Mouse (Mus musculus): ENCODE measurements around the gene Olfr1504. TPM values are rescaled to one million over a fixed set of nuclear protein-coding genes. Genes with fewer than 3 reads are reported as not detected.
"Not testable (repeated sequence)": the region's sequence is repeated elsewhere in the genome, so short reads cannot be mapped to it uniquely, and the experiment has no call there.

Gene Olfr1504
- polyA plus RNA-seq (2015; fragmentation: Nextera tagmentation; extraction: Ambion mirVana) = not detected in 2 replicates

DNA sequence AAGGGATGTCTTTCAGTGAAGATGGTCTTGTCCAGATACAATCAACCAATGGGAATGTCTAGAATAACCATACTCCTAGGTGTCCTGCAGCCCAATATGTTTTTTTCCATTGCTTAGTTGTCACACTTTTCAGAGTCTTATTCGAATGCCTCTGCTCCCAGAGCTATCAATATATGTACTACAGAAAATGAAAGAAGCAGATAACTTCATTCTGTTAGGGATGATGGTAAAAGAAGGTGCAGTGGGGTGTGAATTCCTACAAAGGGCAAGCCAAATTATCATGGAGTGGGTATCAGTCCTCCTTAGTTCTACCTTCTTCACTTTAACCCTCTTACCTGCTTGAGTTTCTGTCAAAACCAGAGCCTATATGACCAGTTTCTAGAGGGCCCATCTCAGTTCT, at the start of gene Olfr1504:
TSS of gene Olfr1504 (minus strand) at position 101 of the 400 bp plus-strand sequence.
- H3K4me2 ChIP-seq (ENCODE audit: low read depth, low read length) = no peak within 1 kb of the TSS
- H3K4me3 ChIP-seq (ENCODE audit: low read depth, low read length) = no peak within 1 kb of the TSS
- TF ChIP-seq EP300 (IDR thresholded peaks at IDR 0.05; ENCODE audit: low read depth) (no peak), CTCF (IDR thresholded peaks at IDR 0.05; ENCODE audit: low read depth) (no peak)
- ATAC-seq (no peak), DNase-seq (no peak)
- H3K27ac ChIP-seq (ENCODE audit: low read depth) = no peak within 1 kb of the TSS
- H3K27me3 ChIP-seq (ENCODE audit: insufficient read depth, low read length) = no peaks in the 10 kb centered on the region
- H3K9me3 ChIP-seq (ENCODE audit: low read length) = no peaks in the 10 kb centered on the region
- WGBS (ENCODE audit: insufficient replicate concordance) = 39% methylated on average over 1 of the region's 1 CpGs
- no peak within 1 kb of the TSS for H3K9ac ChIP-seq (replicated peaks)
- no peaks in the 10 kb centered on the region for H3K4me1 ChIP-seq (ENCODE audit: insufficient read depth)
- H3K36me3 ChIP-seq (replicated peaks; ENCODE audit: insufficient read depth, low read length) = no peaks in the 10 kb centered on the region

- Histone ChIP-seq H3K4me1 (ENCODE audit: insufficient read depth) (no peaks in the 10 kb centered on the region), H3K4me3 (ENCODE audit: low read depth, low read length) (no peak within 1 kb of the TSS), H3K9ac (replicated peaks) (no peak within 1 kb of the TSS), H3K36me3 (replicated peaks; ENCODE audit: insufficient read depth, low read length) (no peaks in the 10 kb centered on the region), H3K9me3 (ENCODE audit: low read length) (no peaks in the 10 kb centered on the region), H3K27me3 (ENCODE audit: insufficient read depth, low read length) (no peaks in the 10 kb centered on the region), H3K4me2 (ENCODE audit: low read depth, low read length) (no peak within 1 kb of the TSS), H3K27ac (ENCODE audit: low read depth) (no peak within 1 kb of the TSS)
- DNase-seq (no peak), ATAC-seq (no peak)
- TF ChIP-seq CTCF (IDR thresholded peaks at IDR 0.05; ENCODE audit: low read depth) (no peak), EP300 (IDR thresholded peaks at IDR 0.05; ENCODE audit: low read depth) (no peak)
- WGBS (ENCODE audit: insufficient replicate concordance) = 58% methylated on average over 2 of the region's 2 CpGs
Observed at GRCm38 (mm10) chr19:13913230-13913629, 15.5 kb upstream of the Olfr1504 start, which contains the start of gene Olfr1505. Gene Olfr1505, plus strand, starts transcription at chr19:13913530.

- WGBS (ENCODE audit: insufficient replicate concordance) = 60% methylated on average over 1 of the region's 1 CpGs
- TF ChIP-seq EP300 (IDR thresholded peaks at IDR 0.05; ENCODE audit: low read depth) = no peak
- no peak for TF ChIP-seq CTCF (IDR thresholded peaks at IDR 0.05; ENCODE audit: low read depth)
- no peak for DNase-seq
- Histone ChIP-seq H3K27me3 (ENCODE audit: insufficient read depth, low read length) (no peaks in the 10 kb centered on the region), H3K9ac (replicated peaks) (no peak within 1 kb of the TSS), H3K9me3 (ENCODE audit: low read length) (no peaks in the 10 kb centered on the region), H3K4me1 (ENCODE audit: insufficient read depth) (no peaks in the 10 kb centered on the region), H3K4me2 (ENCODE audit: low read depth, low read length) (no peak within 1 kb of the TSS), H3K4me3 (ENCODE audit: low read depth, low read length) (no peak within 1 kb of the TSS), H3K36me3 (replicated peaks; ENCODE audit: insufficient read depth, low read length) (no peaks in the 10 kb centered on the region), H3K27ac (ENCODE audit: low read depth) (no peak within 1 kb of the TSS)
- no peak for ATAC-seq
Observed at GRCm38 (mm10) chr19:13861495-13861894, 36.2 kb downstream of the Olfr1504 start, which contains the start of gene Olfr1502. Gene Olfr1502, plus strand, starts transcription at chr19:13861795.

DNA sequence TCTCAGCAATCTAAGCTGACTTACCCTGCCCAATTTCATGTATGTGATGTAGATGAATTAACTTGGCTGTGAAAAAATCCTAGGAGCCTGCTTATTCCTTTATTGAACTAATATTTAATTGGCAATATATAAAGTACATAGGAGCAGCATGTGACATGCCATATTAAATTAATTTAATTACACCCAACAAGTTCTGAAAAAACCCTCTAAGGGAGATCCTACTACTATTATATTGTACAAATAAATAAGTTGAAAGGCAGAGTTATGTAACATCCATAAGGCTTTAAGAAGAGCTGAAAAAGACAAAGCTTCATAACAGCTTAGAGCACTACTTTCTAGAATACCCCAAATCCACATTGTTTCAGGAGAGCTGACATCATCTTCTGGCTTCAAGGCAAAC, 47.1 kb downstream of the Olfr1504 start, which contains the start of gene Olfr1501:
TSS of gene Olfr1501 (minus strand) at position 101 of the 400 bp plus-strand sequence.
- H3K4me1 ChIP-seq (ENCODE audit: insufficient read depth); H3K4me2 ChIP-seq (ENCODE audit: low read depth, low read length); ATAC-seq; H3K36me3 ChIP-seq (replicated peaks; ENCODE audit: insufficient read depth, low read length); H3K9me3 ChIP-seq (ENCODE audit: low read length); H3K4me3 ChIP-seq (ENCODE audit: low read depth, low read length); H3K27me3 ChIP-seq (ENCODE audit: insufficient read depth, low read length); H3K27ac ChIP-seq (ENCODE audit: low read depth); DNase-seq; H3K9ac ChIP-seq (replicated peaks): not testable (repeated sequence)

Other genes starting within 250 kb of the Olfr1504 start
- gene Olfr1490, start 246.8 kb downstream of the Olfr1504 start, polyA plus RNA-seq (2015; fragmentation: Nextera tagmentation; extraction: Ambion mirVana) = not detected in 2 replicates
- gene Olfr1491, start 200.7 kb downstream of the Olfr1504 start, polyA plus RNA-seq (2015; fragmentation: Nextera tagmentation; extraction: Ambion mirVana) = not detected in 2 replicates
- gene Olfr1493-ps1, start 174.7 kb downstream of the Olfr1504 start, polyA plus RNA-seq (2015; fragmentation: Nextera tagmentation; extraction: Ambion mirVana) = not detected in 2 replicates
- gene Olfr1494, start 158.2 kb downstream of the Olfr1504 start, polyA plus RNA-seq (2015; fragmentation: Nextera tagmentation; extraction: Ambion mirVana) = not detected in 2 replicates
- gene Olfr1495, start 133.3 kb downstream of the Olfr1504 start, polyA plus RNA-seq (2015; fragmentation: Nextera tagmentation; extraction: Ambion mirVana) = not detected in 2 replicates
- not detected in 2 replicates for gene Olfr1496, start 120.0 kb downstream of the Olfr1504 start, polyA plus RNA-seq (2015; fragmentation: Nextera tagmentation; extraction: Ambion mirVana)
- gene Olfr1497, start 99.7 kb downstream of the Olfr1504 start, polyA plus RNA-seq (2015; fragmentation: Nextera tagmentation; extraction: Ambion mirVana) = not detected in 2 replicates
- gene Olfr1499, start 78.5 kb downstream of the Olfr1504 start, polyA plus RNA-seq (2015; fragmentation: Nextera tagmentation; extraction: Ambion mirVana) = not detected in 2 replicates
- not detected in 2 replicates for gene Olfr1500, start 67.4 kb downstream of the Olfr1504 start, polyA plus RNA-seq (2015; fragmentation: Nextera tagmentation; extraction: Ambion mirVana)
- gene Olfr1501, start 47.2 kb downstream of the Olfr1504 start, polyA plus RNA-seq (2015; fragmentation: Nextera tagmentation; extraction: Ambion mirVana) = not detected in 2 replicates
- gene Olfr1502, start 36.1 kb downstream of the Olfr1504 start, polyA plus RNA-seq (2015; fragmentation: Nextera tagmentation; extraction: Ambion mirVana) = not detected in 2 replicates
- not detected in 2 replicates for gene Olfr1505, start 15.6 kb upstream of the Olfr1504 start, polyA plus RNA-seq (2015; fragmentation: Nextera tagmentation; extraction: Ambion mirVana)

Measured in liver, postnatal 0 days (tissue).